Mouse (Mus musculus): ENCODE data around the gene Eif1ad. TPM values are rescaled to one million over a fixed set of nuclear protein-coding genes. Genes with fewer than 3 reads are reported as not detected.
A peak's percentile ranks its signal among the peaks of the same experiment; 100 is the strongest.
"Not testable (repeated sequence)": the region's sequence is repeated elsewhere in the genome, so short reads cannot be mapped to it uniquely, and the experiment has no call there.

Gene Eif1ad
- polyA plus RNA-seq (2016; fragmentation: Nextera tagmentation; extraction: Ambion mirVana): 86.9 and 89.4 TPM in 2 replicates

GRCm38 (mm10) chr19:5366175-5367052 is at the start of gene Eif1ad:
TSS of gene Eif1ad (plus strand) at chr19:5366741.
- peaks cover 29% of the 10 kb centered on the region for H3K4me1 ChIP-seq
- no peaks in the 10 kb centered on the region for H3K9me3 ChIP-seq (replicated peaks)
- H3K36me3 ChIP-seq: peaks cover 61% of the 10 kb centered on the region
- peak; percentile 99 for DNase-seq (ENCODE audit: low spot score)
- no peaks in the 10 kb centered on the region for H3K27me3 ChIP-seq (ENCODE audit: low read depth, poor library complexity, severe bottlenecking)
- H3K4me3 ChIP-seq: peak within 1 kb of the TSS; percentile 86
- under 1% methylated on average over 92 of the region's 92 CpGs for WGBS
- H3K27ac ChIP-seq (replicated peaks): peak within 1 kb of the TSS; percentile 99

DNA sequence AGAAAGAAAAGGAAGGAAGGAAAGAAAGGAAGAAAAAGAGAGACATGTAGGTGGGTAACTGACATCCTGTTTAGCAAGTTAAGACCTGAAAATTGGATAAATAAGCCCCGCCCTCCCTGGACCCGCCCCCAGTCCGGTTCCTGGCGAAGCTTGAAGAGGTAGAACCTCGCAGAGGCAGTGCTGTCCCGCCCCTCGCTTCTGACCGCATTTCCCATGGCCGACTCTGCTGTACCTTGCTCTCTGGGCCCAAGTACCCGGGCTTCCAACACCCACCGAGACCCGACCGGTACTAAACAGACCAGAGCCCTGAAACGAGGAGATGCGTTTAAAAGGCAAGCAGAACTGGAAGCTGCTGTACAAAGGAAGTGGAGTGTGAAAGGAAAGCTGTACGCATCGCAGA is 42.7 kb upstream of the Eif1ad start:
- Histone ChIP-seq H3K4me1 (0 out of 2 replicates have a peak, but pooled peaks cover 3% of the 10 kb centered on the region), H3K27me3 (ENCODE audit: low read depth, poor library complexity, severe bottlenecking) (no peaks in the 10 kb centered on the region), H3K36me3 (no peaks in the 10 kb centered on the region), H3K9me3 (replicated peaks) (no peaks in the 10 kb centered on the region), H3K27ac (replicated peaks) (no peak overlapping the region), H3K4me3 (no peak overlapping the region)
- 60% methylated on average over 17 of the region's 17 CpGs for WGBS
- no peak for DNase-seq (ENCODE audit: low spot score)

DNA sequence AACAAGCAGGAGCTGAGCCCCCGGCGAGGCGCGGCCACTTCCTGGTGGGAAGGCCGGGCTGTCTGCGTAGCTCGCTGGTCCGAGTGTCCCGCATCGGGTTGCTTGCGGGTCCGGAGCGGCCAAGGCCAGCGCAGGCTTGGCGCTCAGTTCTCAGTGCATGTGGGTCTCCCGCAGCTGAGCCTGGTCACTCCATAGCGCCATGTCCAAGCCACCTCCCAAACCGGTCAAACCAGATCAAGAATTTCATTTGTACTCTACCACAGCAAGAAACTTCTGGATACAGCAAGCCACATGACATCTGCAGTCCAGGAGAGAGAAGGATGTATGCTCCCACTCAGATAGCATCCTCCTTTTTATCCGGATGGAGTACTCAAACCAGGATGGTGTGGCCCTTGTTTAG is 38.6 kb upstream of the Eif1ad start:
- Histone ChIP-seq H3K4me3 (no peak overlapping the region), H3K4me1 (0 out of 2 replicates have a peak, but pooled peaks cover 3% of the 10 kb centered on the region), H3K27ac (replicated peaks) (no peak overlapping the region), H3K36me3 (no peaks in the 10 kb centered on the region), H3K27me3 (ENCODE audit: low read depth, poor library complexity, severe bottlenecking) (no peaks in the 10 kb centered on the region), H3K9me3 (replicated peaks) (no peaks in the 10 kb centered on the region)
- DNase-seq (ENCODE audit: low spot score): no peak
- whole genome bisulfite sequencing: 73% methylated on average over 19 of the region's 19 CpGs

DNA sequence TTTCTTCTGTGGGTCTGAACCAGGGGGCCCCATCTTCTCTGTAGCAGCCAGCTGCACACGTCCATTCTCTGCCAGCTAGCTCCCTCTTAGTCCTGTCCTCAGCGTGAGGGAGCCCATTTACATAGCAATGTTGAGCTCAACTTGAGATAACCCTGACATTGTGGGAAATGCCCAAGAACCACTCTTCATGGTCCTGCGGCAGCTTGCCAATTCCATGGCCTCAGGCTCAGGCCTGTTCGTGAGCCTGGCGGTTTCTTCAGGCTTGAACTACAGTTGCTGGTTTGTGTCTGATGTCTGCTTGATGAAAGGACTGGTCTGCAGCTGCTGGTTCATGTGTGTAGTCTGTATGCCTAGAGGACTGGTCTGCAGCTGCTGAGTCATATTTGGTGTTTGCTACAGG is 31.8 kb upstream of the Eif1ad start:
- Histone ChIP-seq H3K27ac (replicated peaks) (no peak overlapping the region), H3K9me3 (replicated peaks) (no peaks in the 10 kb centered on the region), H3K36me3 (no peaks in the 10 kb centered on the region), H3K4me1 (peaks cover 8% of the 10 kb centered on the region), H3K4me3 (no peak overlapping the region), H3K27me3 (ENCODE audit: low read depth, poor library complexity, severe bottlenecking) (no peaks in the 10 kb centered on the region)
- WGBS: 82% methylated on average over 5 of the region's 5 CpGs
- no peak for DNase-seq (ENCODE audit: low spot score)

DNA sequence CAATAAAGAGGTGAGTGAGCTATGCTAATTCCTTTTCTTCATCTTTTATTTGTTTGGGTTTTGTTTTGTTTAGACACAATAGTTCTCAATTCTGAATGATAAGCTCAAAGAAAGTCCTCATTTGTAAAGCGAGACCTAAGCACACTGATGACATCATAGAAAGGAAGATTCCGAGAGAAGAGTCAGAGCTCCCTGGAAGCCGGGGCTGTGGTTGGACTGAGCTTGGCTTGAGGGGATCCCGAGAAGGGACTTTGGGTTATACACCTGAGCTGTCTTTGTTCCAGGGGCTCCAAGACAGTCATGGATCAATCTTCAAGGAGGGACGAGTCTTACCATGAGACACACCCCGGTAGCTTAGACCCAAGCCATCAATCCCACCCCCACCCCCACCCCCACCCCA is 31.1 kb upstream of the Eif1ad start, which contains the start of gene Catsper1:
Gene Catsper1 (plus strand): TSS at position 301 of the 400 bp plus-strand sequence.
- Histone ChIP-seq H3K36me3 (no peaks in the 10 kb centered on the region), H3K9me3 (replicated peaks) (no peaks in the 10 kb centered on the region), H3K4me3 (no peak within 1 kb of the TSS), H3K27me3 (ENCODE audit: low read depth, poor library complexity, severe bottlenecking) (no peaks in the 10 kb centered on the region), H3K27ac (replicated peaks) (no peak within 1 kb of the TSS), H3K4me1 (peaks cover 8% of the 10 kb centered on the region)
- DNase-seq (ENCODE audit: low spot score): no peak
- WGBS: 91% methylated on average over 6 of the region's 6 CpGs

GRCm38 (mm10) chr19:5337975-5338374 is 28.6 kb upstream of the Eif1ad start:
- DNase-seq (ENCODE audit: low spot score): peak; percentile 60
- no peaks in the 10 kb centered on the region for H3K36me3 ChIP-seq
- no peaks in the 10 kb centered on the region for H3K9me3 ChIP-seq (replicated peaks)
- no peaks in the 10 kb centered on the region for H3K27me3 ChIP-seq (ENCODE audit: low read depth, poor library complexity, severe bottlenecking)
- no peak overlapping the region for H3K4me3 ChIP-seq
- peaks cover 8% of the 10 kb centered on the region for H3K4me1 ChIP-seq
- H3K27ac ChIP-seq (replicated peaks): no peak overlapping the region
- 24% methylated on average over 5 of the region's 5 CpGs for WGBS

- Histone ChIP-seq H3K4me3 (no peak overlapping the region), H3K27ac (replicated peaks) (no peak overlapping the region), H3K4me1 (no peaks in the 10 kb centered on the region), H3K27me3 (ENCODE audit: low read depth, poor library complexity, severe bottlenecking) (no peaks in the 10 kb centered on the region), H3K9me3 (replicated peaks) (no peaks in the 10 kb centered on the region), H3K36me3 (no peaks in the 10 kb centered on the region)
- DNase-seq (ENCODE audit: low spot score): no peak
- 91% methylated on average over 7 of the region's 7 CpGs for WGBS
These were observed 25.2 kb upstream of the Eif1ad start for GRCm38 (mm10) chr19:5341360-5341759.

GRCm38 (mm10) chr19:5345297-5346131 is 21.0 kb upstream of the Eif1ad start:
- 86% methylated on average over 6 of the region's 6 CpGs for whole genome bisulfite sequencing
- Histone ChIP-seq H3K27me3 (ENCODE audit: low read depth, poor library complexity, severe bottlenecking) (peaks cover 16% of the 10 kb centered on the region), H3K4me1 (peaks cover 9% of the 10 kb centered on the region), H3K36me3 (no peaks in the 10 kb centered on the region), H3K9me3 (replicated peaks) (no peaks in the 10 kb centered on the region), H3K27ac (replicated peaks) (no peak overlapping the region), H3K4me3 (no peak overlapping the region)
- DNase-seq (ENCODE audit: low spot score): no peak

DNA sequence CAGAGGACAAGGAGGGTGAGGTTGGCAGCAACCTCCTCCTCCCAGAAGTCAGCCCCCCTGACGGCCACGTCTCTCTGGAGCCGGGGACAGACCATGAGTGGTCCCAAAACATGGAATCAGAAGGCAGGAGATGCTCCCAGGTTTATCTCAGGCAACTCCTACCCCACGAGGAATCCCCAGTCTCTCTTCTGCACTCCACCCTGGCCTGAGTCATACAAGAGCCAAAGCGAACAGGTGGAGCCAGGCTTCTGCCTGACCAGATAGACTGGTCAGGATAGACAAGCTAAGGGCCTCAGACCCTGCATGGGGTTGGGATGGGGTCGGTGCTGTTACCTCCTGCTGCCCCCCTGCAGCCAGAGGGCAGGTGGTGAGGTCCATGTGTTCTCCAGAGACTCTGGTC is 18.5 kb upstream of the Eif1ad start:
- Histone ChIP-seq H3K36me3 (no peaks in the 10 kb centered on the region), H3K4me3 (no peak overlapping the region), H3K4me1 (peaks cover 9% of the 10 kb centered on the region), H3K9me3 (replicated peaks) (no peaks in the 10 kb centered on the region), H3K27ac (replicated peaks) (no peak overlapping the region; the same call in 1 of the 2 replicates), H3K27me3 (ENCODE audit: low read depth, poor library complexity, severe bottlenecking) (peaks cover 19% of the 10 kb centered on the region)
- 80% methylated on average over 6 of the region's 6 CpGs for WGBS
- no peak for DNase-seq (ENCODE audit: low spot score)

DNA sequence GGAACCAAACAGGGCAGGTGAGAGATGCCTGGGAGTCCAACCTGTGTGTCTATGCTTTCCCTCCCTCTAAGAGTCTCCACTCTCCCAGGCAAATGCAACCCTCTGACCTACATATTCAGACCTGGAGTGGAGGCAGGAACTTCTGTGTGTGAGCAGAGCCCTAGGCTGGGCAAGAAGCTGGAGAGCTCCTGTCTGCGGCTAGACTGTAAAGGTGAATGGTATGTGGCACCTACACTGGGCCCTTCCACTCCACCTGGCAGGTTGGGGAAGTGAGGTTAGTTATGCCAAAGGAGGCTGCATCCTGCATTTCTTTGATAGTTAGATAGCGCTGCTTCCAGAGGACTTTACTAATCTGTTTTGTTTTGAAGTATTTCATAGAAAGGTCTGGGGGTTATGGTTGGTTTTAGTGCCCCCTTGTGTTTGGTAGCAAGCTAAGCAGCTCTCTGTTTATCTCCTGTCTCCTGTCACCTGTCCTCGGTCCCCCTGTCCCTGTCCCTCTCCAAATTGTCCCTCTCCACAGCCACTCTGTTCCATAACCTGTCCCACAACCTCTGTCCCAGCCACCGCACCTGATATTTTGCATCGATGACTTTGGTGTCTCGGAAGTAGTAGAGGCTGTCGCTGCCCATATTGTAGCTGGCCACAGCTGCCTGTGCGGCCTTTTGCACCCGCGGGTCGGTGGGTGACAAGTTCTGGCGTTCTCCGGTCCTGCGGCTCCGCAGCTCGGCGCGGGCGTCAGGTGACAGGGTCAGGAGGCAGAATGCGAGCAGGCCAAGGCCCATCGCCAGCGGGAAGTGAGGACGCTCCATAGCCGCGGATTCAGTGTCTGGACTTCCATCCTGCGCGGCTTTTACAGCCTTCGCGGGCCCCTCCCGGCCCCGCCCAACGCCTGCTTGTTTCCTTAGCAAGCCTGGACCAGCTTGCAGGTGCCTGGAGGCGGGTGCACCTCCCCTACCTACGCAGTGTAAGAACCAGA is 17.7 kb upstream of the Eif1ad start:
- Histone ChIP-seq H3K27ac (replicated peaks) (peak overlapping the region; percentile 72), H3K27me3 (ENCODE audit: low read depth, poor library complexity, severe bottlenecking) (peaks cover 19% of the 10 kb centered on the region), H3K9me3 (replicated peaks) (no peaks in the 10 kb centered on the region), H3K4me3 (peak overlapping the region; percentile 55), H3K36me3 (no peaks in the 10 kb centered on the region), H3K4me1 (peaks cover 9% of the 10 kb centered on the region)
- WGBS: 6% methylated on average over 34 of the region's 34 CpGs
- peak; percentile 31 for DNase-seq (ENCODE audit: low spot score)

DNA sequence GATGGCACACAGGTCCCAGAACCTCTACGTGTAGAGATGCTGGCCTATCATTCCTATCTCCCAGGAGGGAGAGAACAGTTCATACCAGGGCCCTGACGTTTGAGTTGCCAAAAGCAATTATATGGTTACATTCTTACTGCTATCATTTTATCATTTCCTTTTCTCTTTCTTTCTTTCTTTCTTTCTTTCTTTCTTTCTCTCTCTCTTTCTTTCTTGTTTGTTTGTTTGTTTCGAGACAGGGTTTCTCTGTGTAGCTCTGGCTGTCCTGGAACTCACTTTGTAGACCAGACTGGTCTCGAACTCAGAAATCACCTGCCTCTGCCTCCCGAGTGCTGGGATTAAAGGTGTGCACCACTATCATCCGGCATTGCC is 17.1 kb upstream of the Eif1ad start, which contains the start of gene Cst6:
Gene Cst6 (minus strand): TSS at position 73 of the 372 bp plus-strand sequence.
- not testable (repeated sequence) for H3K4me1 ChIP-seq; DNase-seq (ENCODE audit: low spot score); H3K9me3 ChIP-seq (replicated peaks); H3K36me3 ChIP-seq
- Histone ChIP-seq H3K4me3 (peak within 1 kb of the TSS; percentile 55), H3K27me3 (ENCODE audit: low read depth, poor library complexity, severe bottlenecking) (peaks cover 19% of the 10 kb centered on the region), H3K27ac (replicated peaks) (peak within 1 kb of the TSS; percentile 72)
- 65% methylated on average over 6 of the region's 6 CpGs for WGBS

GRCm38 (mm10) chr19:5353609-5354008 is 12.9 kb upstream of the Eif1ad start:
- no peak for DNase-seq (ENCODE audit: low spot score)
- Histone ChIP-seq H3K4me1 (peaks cover 8% of the 10 kb centered on the region), H3K27ac (replicated peaks) (no peak overlapping the region), H3K36me3 (no peaks in the 10 kb centered on the region), H3K27me3 (ENCODE audit: low read depth, poor library complexity, severe bottlenecking) (peaks cover 19% of the 10 kb centered on the region), H3K9me3 (replicated peaks) (no peaks in the 10 kb centered on the region), H3K4me3 (no peak overlapping the region)
- 94% methylated on average over 2 of the region's 2 CpGs for WGBS

Data from midbrain, embryonic 10.5 days (tissue).